Mouse (Mus musculus): ENCODE measurements at regions not wholly inside any gene's neighbourhood (a gene's known extent, or its start where the extent isn't known, plus 50 kb on each side); places are given as distances from the start of the nearest gene placed in this dataset.
A peak's percentile ranks its signal among the peaks of the same experiment; 100 is the strongest.

GRCm38 (mm10) chr16:77685651-77686190 is 83.8 kb upstream of the Gm11146 start:
- no peak for DNase-seq (ENCODE audit: low spot score)

- no peak for DNase-seq (ENCODE audit: low spot score)
These were observed 82.6 kb upstream of the Gm11146 start for GRCm38 (mm10) chr16:77684521-77684920.

DNA sequence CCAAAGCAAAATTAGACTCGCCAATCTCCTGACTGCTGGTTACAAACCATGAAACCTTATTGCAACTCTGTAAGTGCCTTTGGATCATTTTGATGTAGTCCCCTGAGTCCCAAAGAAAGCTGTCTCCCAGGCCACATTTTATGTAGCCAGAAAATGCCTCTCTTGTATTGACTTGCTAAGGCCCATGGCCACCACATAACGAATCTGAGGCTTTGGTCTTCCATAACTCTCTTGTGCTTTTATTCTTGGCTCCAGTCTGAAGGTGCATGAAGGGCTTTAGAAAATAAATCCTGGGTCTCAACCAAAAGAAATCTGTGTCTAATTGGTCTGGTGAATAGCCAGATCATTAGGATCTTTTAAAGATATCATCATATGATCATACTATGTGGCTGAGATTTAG is 77.3 kb upstream of the Gm11146 start:
- DNase-seq (ENCODE audit: low spot score) = no peak

- DNase-seq (ENCODE audit: low spot score) = no peak
These were observed 74.9 kb upstream of the Gm11146 start for GRCm38 (mm10) chr16:77676805-77677204.

DNA sequence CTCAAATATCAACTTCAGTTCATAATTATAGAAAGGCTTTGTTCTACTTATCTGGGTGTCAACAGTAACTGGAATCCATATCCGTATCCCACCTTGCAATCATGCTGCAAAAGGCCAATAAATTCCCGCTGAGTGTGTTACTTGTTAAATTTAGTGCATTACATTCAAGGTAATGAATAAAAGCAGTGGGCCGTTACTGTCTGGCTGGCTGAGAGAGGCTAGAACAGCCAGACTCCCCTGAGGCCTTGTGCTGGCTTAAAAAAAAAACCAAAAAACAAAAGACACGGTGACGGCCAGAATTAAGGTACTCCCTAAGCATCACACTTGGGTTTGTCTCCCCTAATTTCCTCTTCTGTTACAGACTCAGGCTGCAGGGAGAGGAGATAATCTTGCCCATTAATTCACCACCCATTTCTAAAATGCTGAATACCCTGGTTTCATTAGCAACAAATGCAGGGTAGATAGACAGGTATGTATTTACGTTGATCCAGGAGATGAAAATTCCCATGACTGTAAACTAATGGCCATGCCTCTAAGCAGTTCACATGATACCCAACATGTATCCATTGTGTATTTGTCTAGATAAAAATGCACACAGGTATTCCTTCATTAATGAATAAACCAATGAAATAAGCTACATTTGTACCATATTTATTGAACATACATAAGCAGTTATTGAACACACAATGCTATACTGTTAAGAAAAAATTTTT is 74.1 kb upstream of the Gm11146 start:
- DNase-seq (ENCODE audit: low spot score) = no peak

GRCm38 (mm10) chr16:77671253-77671652 is 69.4 kb upstream of the Gm11146 start:
- DNase-seq (ENCODE audit: low spot score) = no peak

DNA sequence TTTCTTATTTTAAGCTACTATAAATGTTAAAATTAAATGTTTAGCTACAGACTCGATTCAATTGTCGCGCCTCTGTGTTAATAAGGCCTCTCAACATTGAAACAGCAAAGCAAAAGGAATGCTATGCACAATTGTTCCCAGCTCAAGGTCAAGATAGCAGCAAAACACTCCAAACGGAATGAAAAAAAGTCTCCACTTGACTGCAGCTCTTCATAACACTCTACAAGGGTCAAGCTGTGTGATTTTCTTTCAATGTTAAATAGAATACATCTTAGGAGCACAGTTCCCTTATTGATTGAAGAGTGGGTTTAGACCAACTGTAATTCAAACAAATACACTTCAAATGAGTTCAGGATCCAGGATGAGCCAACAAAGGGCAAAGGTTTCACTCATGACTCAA is 63.9 kb upstream of the Gm11146 start:
- DNase-seq (ENCODE audit: low spot score) = no peak

GRCm38 (mm10) chr16:77662107-77662518 is 60.2 kb upstream of the Gm11146 start:
- DNase-seq (ENCODE audit: low spot score) = peak; percentile 6

DNA sequence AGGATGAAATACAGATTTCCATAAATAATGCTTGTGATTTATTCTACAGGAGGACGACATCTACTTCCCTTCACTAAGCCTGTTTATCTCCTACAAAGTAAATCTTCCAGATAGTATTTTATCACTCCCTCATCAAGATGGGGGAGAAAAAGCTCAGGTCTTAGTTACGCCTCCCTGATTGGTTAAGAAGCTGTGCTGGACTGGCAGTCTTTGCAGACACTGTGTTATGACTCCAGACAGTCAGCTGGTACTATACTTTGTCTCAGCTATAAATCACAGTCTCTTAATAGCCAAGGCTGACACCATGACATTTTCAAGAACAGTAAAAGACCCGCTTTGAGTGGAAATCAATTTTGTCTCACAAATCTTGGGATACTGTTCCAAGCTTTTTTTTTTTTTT is 51.4 kb upstream of the Gm11146 start:
- no peak for DNase-seq (ENCODE audit: low spot score)

All from yolk sac, embryonic 10.5 days (tissue).